Mouse (Mus musculus): ENCODE measurements around the gene Zdhhc4. TPM values are rescaled to one million over a fixed set of nuclear protein-coding genes. Genes with fewer than 3 reads are reported as not detected.

Gene Zdhhc4
- polyA plus RNA-seq, 1 experiment from 2014 or later: 31.4 TPM

- Histone ChIP-seq H3K27ac (no peak overlapping the region), H3K36me3 (ENCODE audit: inconsistent target) (peaks cover 61% of the 10 kb centered on the region)
- WGBS (ENCODE audit: missing documents): 97% methylated on average over 7 of the region's 7 CpGs
These were observed 19.1 kb downstream of the Zdhhc4 start for GRCm38 (mm10) chr5:143309916-143310315.

GRCm38 (mm10) chr5:143308825-143309224 is 20.2 kb downstream of the Zdhhc4 start:
- Histone ChIP-seq H3K36me3 (ENCODE audit: inconsistent target) (peaks cover 68% of the 10 kb centered on the region), H3K27ac (no peak overlapping the region), H3K79me2 (ENCODE audit: inconsistent target) (peaks cover 88% of the 10 kb centered on the region), H3K4me3 (ENCODE audit: inconsistent target) (no peak overlapping the region)
- WGBS (ENCODE audit: missing documents): 95% methylated on average over 5 of the region's 5 CpGs

More at GRCm38 (mm10) chr5:143309916-143310315, 19.1 kb downstream of the Zdhhc4 start:
- Histone ChIP-seq H3K4me3 (ENCODE audit: inconsistent target) (no peak overlapping the region), H3K79me2 (ENCODE audit: inconsistent target) (peaks cover 84% of the 10 kb centered on the region)

- Histone ChIP-seq H3K36me3 (ENCODE audit: inconsistent target) (peaks cover 65% of the 10 kb centered on the region), H3K4me3 (ENCODE audit: inconsistent target) (no peak overlapping the region), H3K27ac (no peak overlapping the region), H3K79me2 (ENCODE audit: inconsistent target) (peaks cover 68% of the 10 kb centered on the region; the same call in 1 of the 2 replicates)
- WGBS (ENCODE audit: missing documents): 95% methylated on average over 7 of the region's 7 CpGs
These were observed 24.8 kb downstream of the Zdhhc4 start for GRCm38 (mm10) chr5:143304251-143304650.

GRCm38 (mm10) chr5:143301296-143301695 is 27.8 kb downstream of the Zdhhc4 start:
- Histone ChIP-seq H3K27ac (no peak overlapping the region), H3K36me3 (ENCODE audit: inconsistent target) (peaks cover 38% of the 10 kb centered on the region), H3K4me3 (ENCODE audit: inconsistent target) (no peak overlapping the region), H3K79me2 (ENCODE audit: inconsistent target) (peaks cover 39% of the 10 kb centered on the region; the same call in 1 of the 2 replicates)
- 75% methylated on average over 8 of the region's 8 CpGs for WGBS (ENCODE audit: missing documents)

- Histone ChIP-seq H3K27ac (no peak overlapping the region), H3K36me3 (ENCODE audit: inconsistent target) (peaks cover 28% of the 10 kb centered on the region; the same call in 1 of the 2 replicates), H3K4me3 (ENCODE audit: inconsistent target) (no peak overlapping the region), H3K79me2 (ENCODE audit: inconsistent target) (peaks cover 22% of the 10 kb centered on the region; the same call in 1 of the 2 replicates)
- WGBS (ENCODE audit: missing documents): 84% methylated on average over 4 of the region's 4 CpGs
These were observed 29.4 kb downstream of the Zdhhc4 start for GRCm38 (mm10) chr5:143299686-143300085.

- Histone ChIP-seq H3K27ac (no peak overlapping the region), H3K79me2 (ENCODE audit: inconsistent target) (peaks cover 10% of the 10 kb centered on the region; the same call in 1 of the 2 replicates), H3K4me3 (ENCODE audit: inconsistent target) (no peak overlapping the region), H3K36me3 (ENCODE audit: inconsistent target) (peaks cover 19% of the 10 kb centered on the region; the same call in 1 of the 2 replicates)
- WGBS (ENCODE audit: missing documents): 96% methylated on average over 6 of the region's 7 CpGs
These were observed 30.7 kb downstream of the Zdhhc4 start for GRCm38 (mm10) chr5:143298391-143298790.

GRCm38 (mm10) chr5:143297986-143298385 is 31.1 kb downstream of the Zdhhc4 start:
- peaks cover 6% of the 10 kb centered on the region; the same call in 1 of the 2 replicates for H3K79me2 ChIP-seq (ENCODE audit: inconsistent target)
- H3K27ac ChIP-seq: no peak overlapping the region
- no peak overlapping the region for H3K4me3 ChIP-seq (ENCODE audit: inconsistent target)
- peaks cover 18% of the 10 kb centered on the region; the same call in 1 of the 2 replicates for H3K36me3 ChIP-seq (ENCODE audit: inconsistent target)
- 95% methylated on average over 9 of the region's 9 CpGs for WGBS (ENCODE audit: missing documents)

- H3K36me3 ChIP-seq (ENCODE audit: inconsistent target): no peaks in the 10 kb centered on the region
- H3K4me3 ChIP-seq (ENCODE audit: inconsistent target): no peak overlapping the region
- no peak overlapping the region for H3K27ac ChIP-seq
- H3K79me2 ChIP-seq (ENCODE audit: inconsistent target): no peaks in the 10 kb centered on the region
- WGBS (ENCODE audit: missing documents): 92% methylated on average over 2 of the region's 2 CpGs
These were observed 33.7 kb downstream of the Zdhhc4 start for GRCm38 (mm10) chr5:143295330-143295729.

- Histone ChIP-seq H3K4me3 (ENCODE audit: inconsistent target) (no peak overlapping the region), H3K27ac (no peak overlapping the region), H3K36me3 (ENCODE audit: inconsistent target) (no peaks in the 10 kb centered on the region), H3K79me2 (ENCODE audit: inconsistent target) (no peaks in the 10 kb centered on the region)
- WGBS (ENCODE audit: missing documents): 100% methylated on average over 2 of the region's 3 CpGs
These were observed 34.2 kb downstream of the Zdhhc4 start for GRCm38 (mm10) chr5:143294862-143295261.

GRCm38 (mm10) chr5:143293404-143293803 is 35.7 kb downstream of the Zdhhc4 start, which contains the start of gene Zfp853:
Gene Zfp853, minus strand, starts transcription at chr5:143293623.
- Histone ChIP-seq H3K4me3 (ENCODE audit: inconsistent target) (no peak within 1 kb of the TSS), H3K79me2 (ENCODE audit: inconsistent target) (no peaks in the 10 kb centered on the region), H3K36me3 (ENCODE audit: inconsistent target) (no peaks in the 10 kb centered on the region), H3K27ac (no peak within 1 kb of the TSS)
- WGBS (ENCODE audit: missing documents): 5% methylated on average over 30 of the region's 38 CpGs

GRCm38 (mm10) chr5:143292879-143293278 is 36.2 kb downstream of the Zdhhc4 start:
- Histone ChIP-seq H3K79me2 (ENCODE audit: inconsistent target) (no peaks in the 10 kb centered on the region), H3K4me3 (ENCODE audit: inconsistent target) (no peak overlapping the region), H3K36me3 (ENCODE audit: inconsistent target) (no peaks in the 10 kb centered on the region), H3K27ac (no peak overlapping the region)
- WGBS (ENCODE audit: missing documents): 12% methylated on average over 19 of the region's 19 CpGs

- Histone ChIP-seq H3K4me3 (ENCODE audit: inconsistent target) (no peak overlapping the region), H3K36me3 (ENCODE audit: inconsistent target) (no peaks in the 10 kb centered on the region), H3K79me2 (ENCODE audit: inconsistent target) (no peaks in the 10 kb centered on the region), H3K27ac (no peak overlapping the region)
- 75% methylated on average over 9 of the region's 9 CpGs for WGBS (ENCODE audit: missing documents)
These were observed 39.8 kb downstream of the Zdhhc4 start for GRCm38 (mm10) chr5:143289299-143289698.

GRCm38 (mm10) chr5:143288378-143288911 is 40.6 kb downstream of the Zdhhc4 start:
- H3K36me3 ChIP-seq (ENCODE audit: inconsistent target): no peaks in the 10 kb centered on the region
- H3K79me2 ChIP-seq (ENCODE audit: inconsistent target): no peaks in the 10 kb centered on the region
- 10% methylated on average over 8 of the region's 9 CpGs for WGBS (ENCODE audit: missing documents)
- no peak overlapping the region for H3K27ac ChIP-seq
- no peak overlapping the region for H3K4me3 ChIP-seq (ENCODE audit: inconsistent target)

- no peaks in the 10 kb centered on the region for H3K36me3 ChIP-seq (ENCODE audit: inconsistent target)
- H3K79me2 ChIP-seq (ENCODE audit: inconsistent target): no peaks in the 10 kb centered on the region
- no peak overlapping the region for H3K27ac ChIP-seq
- WGBS (ENCODE audit: missing documents): 3% methylated on average over 47 of the region's 48 CpGs
- H3K4me3 ChIP-seq (ENCODE audit: inconsistent target): no peak overlapping the region
These were observed 41.2 kb downstream of the Zdhhc4 start for GRCm38 (mm10) chr5:143287774-143288328.

GRCm38 (mm10) chr5:143284762-143285161 is 44.3 kb downstream of the Zdhhc4 start:
- Histone ChIP-seq H3K4me3 (ENCODE audit: inconsistent target) (no peak overlapping the region), H3K79me2 (ENCODE audit: inconsistent target) (no peaks in the 10 kb centered on the region), H3K27ac (no peak overlapping the region), H3K36me3 (ENCODE audit: inconsistent target) (no peaks in the 10 kb centered on the region)
- WGBS (ENCODE audit: missing documents): 64% methylated on average over 6 of the region's 6 CpGs
